Mouse (Mus musculus) thymus, adult 2 months (tissue): Measurements from ENCODE around the gene Gstm4. TPM values are rescaled to one million over a fixed set of nuclear protein-coding genes. Genes with fewer than 3 reads are reported as not detected.

Source experiments
- DNase-seq: peaks from one replicate; pipeline ENCODE4 v3.0.0; 2021
- H3K27ac ChIP-seq: fragments of 200-500 bp; 2 replicates; pipeline ENCODE4 v1.5.1; 2012; ENCODE audit warnings: low read length, control low read depth; ENCODE audit not compliant: control insufficient read depth, insufficient read depth
- H3K27me3 ChIP-seq: fragments of 200-500 bp; 2 replicates; pipeline ENCODE4 v1.6.1; 2012; ENCODE audit warnings: mild to moderate bottlenecking, low read length, moderate library complexity, mixed read lengths; ENCODE audit not compliant: control insufficient read depth, insufficient read depth
- H3K36me3 ChIP-seq: fragments of 200-500 bp; 2 replicates; pipeline ENCODE4 v1.6.1; 2012; ENCODE audit warnings: mild to moderate bottlenecking, low read length, moderate library complexity; ENCODE audit not compliant: control insufficient read depth, insufficient read depth
- H3K4me1 ChIP-seq: fragments of 200-500 bp; replicated peaks from 2 replicates; pipeline ENCODE4 v1.6.1; 2012; ENCODE audit warnings: low read length; ENCODE audit not compliant: control insufficient read depth, insufficient read depth
- H3K4me3 ChIP-seq: fragments of 200-500 bp; 2 replicates; pipeline ENCODE4 v1.5.1; 2012; ENCODE audit warnings: mild to moderate bottlenecking, low read length, control low read depth, moderate library complexity; ENCODE audit not compliant: control insufficient read depth, insufficient read depth
- CTCF ChIP-seq: fragments of 200-500 bp; IDR thresholded peaks from 2 replicates; pipeline ENCODE4 v1.5.1; 2012; ENCODE audit warnings: mild to moderate bottlenecking, control low read depth, low read length, moderate library complexity, borderline replicate concordance; ENCODE audit not compliant: control insufficient read depth, poor library complexity, insufficient read depth; ENCODE audit errors: extremely low read depth
- POLR2A ChIP-seq: fragments of 200-500 bp; IDR thresholded peaks from 2 replicates; pipeline ENCODE4 v1.6.1; 2012; ENCODE audit warnings: mild to moderate bottlenecking, low read length, control low read depth, moderate library complexity; ENCODE audit not compliant: control insufficient read depth, poor library complexity, insufficient read depth; ENCODE audit errors: extremely low read depth
- WGBS: fragments of 180-500 bp; shearing (Covaris S2); methylation state at CpG from one replicate; pipeline ENCODE4 v1.1.7; 2018; 5-methylcytosine and 5-hydroxymethylcytosine counted together
- polyA plus RNA-seq: library from polyadenylated mRNA; depleted of rRNA; stranded (reverse); fragments of >200 nt; gene quantifications from 2 replicates; pipeline ENCODE4 v1.2.3, GENCODE M21; 2012

The Gstm4 gene
- polyA plus RNA-seq, 1 experiment: 9.7 TPM

DNA sequence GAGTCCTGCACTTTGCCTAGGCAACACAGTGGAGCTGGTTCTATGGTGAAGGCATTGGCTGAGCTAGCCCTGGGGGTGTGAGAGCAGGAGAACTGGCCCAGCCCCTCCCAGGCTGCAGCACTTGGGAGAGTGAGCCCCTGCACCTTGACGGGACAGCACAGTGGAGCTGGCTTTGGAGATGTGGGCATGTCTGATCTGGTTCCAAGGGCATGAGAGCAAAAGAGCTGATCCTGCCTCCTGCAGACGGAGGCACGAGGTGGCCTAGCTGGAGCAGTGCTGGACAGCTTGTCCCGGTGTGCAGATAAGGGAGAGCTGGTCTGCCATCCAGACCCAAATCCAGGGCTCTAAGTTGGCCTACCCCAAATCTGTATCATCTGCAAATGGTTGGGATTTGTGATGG is 20.0 kb upstream of the Gstm4 start:
- Histone ChIP-seq H3K27me3 (no peaks in the 10 kb centered on the region), H3K4me3 (no peak overlapping the region), H3K36me3 (no peaks in the 10 kb centered on the region), H3K4me1 (no peaks in the 10 kb centered on the region), H3K27ac (no peak overlapping the region)
- no peak for TF ChIP-seq CTCF
- TF ChIP-seq POLR2A: no peak
- DNase-seq: no peak
- WGBS: 93% methylated on average over 4 of the region's 4 CpGs

GRCm38 (mm10) chr3:108062648-108063047 is 18.0 kb upstream of the Gstm4 start:
- Histone ChIP-seq H3K36me3 (no peaks in the 10 kb centered on the region), H3K27me3 (no peaks in the 10 kb centered on the region), H3K4me1 (no peaks in the 10 kb centered on the region), H3K4me3 (no peak overlapping the region), H3K27ac (no peak overlapping the region)
- TF ChIP-seq CTCF (no peak), POLR2A (no peak)
- 84% methylated on average over 8 of the region's 8 CpGs for WGBS
- no peak for DNase-seq

- no peaks in the 10 kb centered on the region for H3K27me3 ChIP-seq
- 13% methylated on average over 7 of the region's 7 CpGs for WGBS
- no peak overlapping the region for H3K27ac ChIP-seq
- TF ChIP-seq CTCF (no peak), POLR2A (no peak)
- no peaks in the 10 kb centered on the region for H3K36me3 ChIP-seq
- DNase-seq: peak; percentile 50
- no peak overlapping the region for H3K4me3 ChIP-seq
- H3K4me1 ChIP-seq: no peaks in the 10 kb centered on the region
Observed at GRCm38 (mm10) chr3:108061420-108061819, 16.7 kb upstream of the Gstm4 start.

DNA sequence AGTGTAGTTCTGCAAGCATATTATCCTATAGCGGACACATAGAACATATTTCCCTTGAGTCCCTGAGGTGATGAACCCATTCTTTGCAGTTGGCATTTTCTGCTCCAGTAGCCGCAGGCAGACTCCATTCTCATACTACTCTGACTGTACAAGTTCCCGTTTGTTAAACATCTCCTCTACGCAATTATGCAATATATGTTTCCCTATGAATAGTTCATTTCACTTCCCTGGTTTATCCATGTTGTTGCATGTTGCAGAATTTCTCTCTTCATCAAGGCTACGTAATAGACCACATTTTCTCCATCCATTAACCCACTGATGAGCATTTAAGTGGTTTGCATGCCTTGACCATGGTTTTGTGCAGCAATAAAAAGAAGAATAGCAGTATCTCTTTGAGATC is 5.8 kb upstream of the Gstm4 start:
- no peak for DNase-seq
- TF ChIP-seq CTCF (no peak), POLR2A (no peak)
- Histone ChIP-seq H3K27ac (no peak overlapping the region), H3K27me3 (no peaks in the 10 kb centered on the region), H3K4me1 (no peaks in the 10 kb centered on the region), H3K36me3 (no peaks in the 10 kb centered on the region), H3K4me3 (no peak overlapping the region)
- 94% methylated on average over 5 of the region's 5 CpGs for WGBS

GRCm38 (mm10) chr3:108048306-108048705 is 3.6 kb upstream of the Gstm4 start:
- Histone ChIP-seq H3K36me3 (no peaks in the 10 kb centered on the region), H3K4me1 (peaks cover 6% of the 10 kb centered on the region), H3K27ac (no peak overlapping the region), H3K4me3 (no peak overlapping the region), H3K27me3 (no peaks in the 10 kb centered on the region)
- no peak for DNase-seq
- TF ChIP-seq CTCF: no peak
- WGBS: 69% methylated on average over 3 of the region's 3 CpGs

DNA sequence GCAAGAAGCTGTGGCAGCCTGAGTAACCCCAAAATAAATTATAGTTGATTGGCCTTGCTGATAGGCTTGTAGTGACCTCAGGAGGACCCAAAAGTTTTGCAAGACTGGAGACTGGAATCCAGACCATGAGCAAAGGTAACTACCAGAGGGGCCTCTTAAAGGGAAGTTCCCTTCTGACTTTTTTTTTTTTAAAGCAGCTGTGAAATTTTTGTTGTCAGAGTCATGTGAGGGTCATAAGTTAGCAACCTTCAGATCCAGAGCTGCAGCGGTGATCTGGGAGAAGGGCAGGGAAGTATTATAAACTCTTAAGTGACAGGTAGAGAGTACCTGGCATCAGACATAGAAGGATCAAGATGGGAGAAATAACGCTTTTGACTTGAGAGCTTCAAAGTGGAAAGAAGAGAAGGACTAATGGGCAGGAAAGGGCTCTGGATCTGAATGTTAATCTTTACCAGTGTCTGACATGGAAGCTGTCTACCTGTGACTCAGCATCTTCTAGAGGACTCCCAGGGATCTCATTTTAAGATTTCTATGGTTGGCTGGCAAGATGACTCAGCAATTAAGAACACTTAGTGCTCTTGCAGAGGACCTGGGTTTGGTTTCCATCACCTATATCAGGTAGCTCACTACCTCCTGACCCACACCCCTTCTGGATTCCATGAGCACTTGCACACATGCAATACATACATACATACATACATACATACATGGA is 2.4 kb upstream of the Gstm4 start:
- no peak for DNase-seq
- no peak overlapping the region for H3K27ac ChIP-seq
- no peaks in the 10 kb centered on the region for H3K36me3 ChIP-seq
- no peak for TF ChIP-seq CTCF
- no peak for TF ChIP-seq POLR2A
- H3K27me3 ChIP-seq: no peaks in the 10 kb centered on the region
- H3K4me1 ChIP-seq: peaks cover 6% of the 10 kb centered on the region
- no peak overlapping the region for H3K4me3 ChIP-seq
- 91% methylated on average over 2 of the region's 2 CpGs for WGBS

DNA sequence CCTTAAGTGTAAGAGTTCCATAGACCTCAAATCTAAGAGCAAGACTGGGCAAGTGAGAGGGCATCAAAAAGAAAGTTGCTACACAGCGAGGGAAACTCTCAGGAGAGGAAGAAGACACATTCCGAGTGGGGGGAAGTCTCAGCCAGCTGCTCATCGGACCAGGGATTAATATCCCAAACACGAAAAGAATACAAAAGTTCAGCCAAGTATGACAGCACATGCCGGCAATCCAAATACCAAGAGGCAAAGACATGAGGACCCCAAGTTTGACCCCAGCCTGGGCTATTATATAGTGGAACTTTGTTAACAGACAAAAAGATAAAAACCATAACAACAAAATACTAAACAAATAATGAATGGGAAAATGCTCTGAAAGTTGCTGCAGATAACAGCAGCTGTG is 11.5 kb downstream of the Gstm4 start:
- H3K27me3 ChIP-seq: no peaks in the 10 kb centered on the region
- no peak for TF ChIP-seq POLR2A
- TF ChIP-seq CTCF: no peak
- H3K27ac ChIP-seq: no peak overlapping the region
- no peaks in the 10 kb centered on the region for H3K36me3 ChIP-seq
- no peaks in the 10 kb centered on the region for H3K4me1 ChIP-seq
- H3K4me3 ChIP-seq: no peak overlapping the region
- no peak for DNase-seq
- 90% methylated on average over 5 of the region's 5 CpGs for WGBS
